Mouse (Mus musculus) ovary, adult 18-20 months (tissue): ENCODE measurements at regions not wholly inside any gene's neighbourhood (a gene's known extent, or its start where the extent isn't known, plus 50 kb on each side); places are given as distances from the start of the nearest gene placed in this dataset.

ENCODE experiments used
- DNase-seq: peaks from one replicate; pipeline ENCODE4 v3.0.0; 2022; ENCODE audit warnings: low spot score, mixed read lengths

GRCm38 (mm10) chr5:51923417-51923816, 266.9 kb downstream of the Dhx15 start:
- DNase-seq = no peak

DNA sequence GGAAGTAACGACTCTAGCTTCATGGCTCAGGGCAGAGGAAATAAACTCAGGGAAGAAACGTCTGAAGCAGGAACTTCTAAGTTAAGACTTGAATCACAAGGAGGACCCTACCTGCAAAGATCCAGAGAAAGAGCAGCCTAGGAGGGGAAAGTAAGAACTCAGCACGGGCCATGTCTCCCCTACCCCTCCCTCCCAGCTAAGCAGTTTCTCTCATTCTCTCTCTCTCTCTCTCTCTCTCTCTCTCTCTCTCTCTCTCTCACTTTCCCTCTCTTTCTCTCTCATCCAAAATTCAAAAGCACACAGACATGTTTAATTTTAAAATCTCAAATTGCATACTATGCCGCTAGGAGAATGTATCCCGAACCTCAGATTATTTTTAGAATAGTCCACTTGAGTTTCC, 267.3 kb downstream of the Dhx15 start:
- DNase-seq = no peak

- DNase-seq = no peak
Observed at GRCm38 (mm10) chr5:51922494-51922893, 267.8 kb downstream of the Dhx15 start.

- peak; percentile 4 for DNase-seq
Observed at GRCm38 (mm10) chr5:51917812-51918448, 272.4 kb downstream of the Dhx15 start.

- DNase-seq = no peak
Observed at GRCm38 (mm10) chr5:51914731-51915130, 275.6 kb downstream of the Dhx15 start.

DNA sequence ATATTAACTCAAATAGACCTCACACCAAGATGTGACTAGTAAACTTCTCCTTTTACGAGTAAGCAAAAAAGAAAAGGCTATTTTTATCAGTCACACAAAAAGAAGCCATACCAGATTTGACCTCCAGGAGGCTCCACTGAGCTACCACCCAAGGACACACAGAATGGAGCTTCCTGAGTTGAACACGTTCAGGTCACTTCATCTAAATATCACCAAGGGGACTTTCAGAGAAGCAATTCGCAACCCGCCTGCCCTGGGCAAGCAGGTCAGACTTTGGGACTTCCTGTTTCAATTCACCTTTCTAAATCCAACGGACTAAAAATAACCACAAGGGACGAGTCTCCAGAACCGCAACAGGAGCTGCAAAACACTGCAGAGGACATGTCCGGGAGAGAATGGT, 281.5 kb downstream of the Dhx15 start:
- no peak for DNase-seq

DNA sequence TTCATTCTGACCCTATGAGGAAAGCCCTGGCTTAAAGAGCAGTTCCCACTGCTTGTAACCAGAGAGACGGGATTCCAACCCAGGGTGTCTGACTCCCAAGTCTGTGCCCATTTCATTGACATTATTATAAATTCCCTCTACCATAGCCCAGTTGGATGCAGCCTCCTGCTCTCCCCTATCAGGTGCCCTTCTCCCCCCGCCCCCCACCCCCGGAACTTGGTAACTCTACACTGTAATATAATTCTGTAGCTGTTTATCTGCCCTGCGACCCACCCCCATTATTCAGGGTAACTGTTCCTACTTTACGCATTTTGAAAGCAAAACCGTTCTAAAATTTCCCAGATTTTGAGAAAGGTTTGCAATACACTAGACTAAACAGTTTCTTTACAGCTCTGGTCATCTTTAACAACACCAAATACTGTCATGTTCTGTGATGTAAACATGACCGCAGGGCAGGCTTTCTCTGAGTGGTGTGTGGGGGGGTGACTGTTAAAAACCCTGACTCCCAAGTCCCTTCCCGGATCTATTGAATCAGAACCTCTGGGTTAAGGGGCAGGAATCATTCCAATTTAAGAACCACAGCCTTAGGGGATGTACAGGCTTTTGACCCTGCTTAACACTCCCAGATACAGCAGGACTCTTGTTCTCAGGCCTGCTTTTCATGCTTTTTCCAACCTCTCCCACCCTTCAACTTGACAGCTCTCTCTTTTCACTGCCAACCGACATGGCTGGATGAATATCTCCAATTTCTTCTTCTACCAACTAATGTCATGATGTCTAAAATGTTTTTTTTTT, 283.8 kb downstream of the Dhx15 start:
- DNase-seq = no peak

DNA sequence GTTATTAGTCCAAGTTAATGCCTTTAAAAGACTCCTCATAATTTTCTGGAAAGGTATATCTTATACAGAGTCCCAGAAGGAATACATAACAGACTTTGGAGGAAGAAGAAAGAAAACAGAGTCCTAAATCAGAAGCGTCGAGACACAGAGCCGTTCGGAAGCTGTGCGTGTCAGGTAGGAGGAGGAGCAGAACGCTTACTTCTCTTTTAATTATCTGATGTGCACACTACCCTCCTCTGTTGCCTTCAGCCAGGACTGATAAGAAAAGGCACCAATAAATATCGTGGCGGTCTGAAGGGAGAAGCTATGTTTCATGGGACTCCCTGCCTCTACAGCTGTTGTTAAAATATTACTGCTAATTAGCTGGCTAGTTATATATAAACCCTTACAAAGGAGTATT, 296.2 kb downstream of the Dhx15 start:
- no peak for DNase-seq

GRCm38 (mm10) chr5:51891341-51891740, 299.0 kb downstream of the Dhx15 start:
- no peak for DNase-seq

DNA sequence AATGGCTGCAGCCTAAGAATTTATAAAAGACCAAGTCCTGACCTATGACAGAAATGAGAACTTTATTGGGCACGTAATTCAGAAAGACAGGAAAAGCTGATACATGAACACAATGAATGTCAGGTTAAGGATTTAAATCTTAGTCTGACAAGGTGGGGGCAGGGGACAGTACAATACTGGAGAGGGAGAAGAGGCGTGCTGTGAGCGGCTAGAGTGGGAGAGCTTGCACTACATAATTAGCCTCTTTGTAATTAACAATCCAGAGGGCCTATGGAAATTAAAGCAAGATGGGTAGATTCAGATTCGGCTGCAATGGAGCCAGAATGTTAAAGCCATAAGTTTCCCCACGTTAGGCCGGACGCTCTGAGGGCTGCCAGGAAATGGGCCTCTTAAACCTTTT, 301.9 kb downstream of the Dhx15 start:
- DNase-seq = no peak

DNA sequence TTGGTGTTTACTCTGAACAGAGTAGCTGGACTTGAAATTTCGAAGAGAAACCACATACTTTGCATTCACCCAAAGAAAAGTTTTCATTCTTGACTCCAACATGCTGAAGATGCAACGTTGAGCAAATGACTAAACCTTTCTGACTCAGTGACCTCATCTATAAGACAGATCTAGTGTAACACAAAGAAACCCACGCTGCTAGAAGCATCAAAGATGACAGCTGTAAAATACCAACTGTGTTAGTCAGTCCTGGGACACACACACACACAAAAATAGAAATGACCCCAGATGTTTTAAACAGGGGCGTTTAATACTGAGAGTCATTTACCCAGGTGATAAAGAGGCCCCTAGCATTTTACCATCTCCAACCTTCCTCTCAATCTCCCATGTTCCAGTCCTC, 307.7 kb downstream of the Dhx15 start:
- DNase-seq = no peak

DNA sequence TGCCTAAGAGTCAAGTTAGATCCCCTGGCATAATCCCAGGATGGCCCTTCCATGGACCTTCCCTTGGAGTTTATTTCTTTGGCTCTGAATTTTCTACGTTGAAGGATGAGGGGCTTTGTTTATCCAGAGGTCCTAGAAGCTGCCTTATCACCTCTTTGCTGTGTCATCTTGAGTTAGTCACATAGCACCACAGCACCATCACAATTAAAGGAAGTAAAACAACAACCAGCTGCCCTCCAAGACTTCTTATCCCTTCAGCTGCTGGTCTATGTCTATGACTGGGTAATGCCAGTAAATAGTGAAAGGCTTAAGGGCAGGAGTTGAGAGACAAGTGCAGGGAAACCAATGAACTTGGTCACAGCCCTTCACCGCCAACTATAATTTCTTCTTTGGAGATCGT, 308.1 kb downstream of the Dhx15 start:
- DNase-seq = no peak

DNA sequence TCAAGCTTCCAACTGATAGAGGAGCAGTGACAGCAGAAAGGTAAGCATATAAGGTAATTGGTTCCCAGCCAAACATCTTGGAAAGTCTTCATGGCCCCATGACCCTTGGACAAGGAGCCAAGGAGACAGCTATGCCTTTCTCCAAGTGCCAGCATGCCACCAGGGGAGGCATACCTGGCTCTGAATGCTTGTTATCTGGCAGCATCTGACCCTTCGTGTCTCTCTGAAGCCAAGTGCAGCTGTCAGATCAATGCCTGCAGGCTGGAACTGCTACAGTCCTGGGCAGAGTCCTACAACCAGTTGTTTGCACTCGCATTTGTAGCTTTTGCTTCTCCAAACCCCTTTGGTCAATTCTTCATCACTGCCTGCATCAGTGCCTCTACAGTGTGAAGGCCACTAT, 309.3 kb upstream of the Ppargc1a start:
- DNase-seq = no peak

GRCm38 (mm10) chr5:51873571-51873970, 306.0 kb upstream of the Ppargc1a start:
- no peak for DNase-seq

DNA sequence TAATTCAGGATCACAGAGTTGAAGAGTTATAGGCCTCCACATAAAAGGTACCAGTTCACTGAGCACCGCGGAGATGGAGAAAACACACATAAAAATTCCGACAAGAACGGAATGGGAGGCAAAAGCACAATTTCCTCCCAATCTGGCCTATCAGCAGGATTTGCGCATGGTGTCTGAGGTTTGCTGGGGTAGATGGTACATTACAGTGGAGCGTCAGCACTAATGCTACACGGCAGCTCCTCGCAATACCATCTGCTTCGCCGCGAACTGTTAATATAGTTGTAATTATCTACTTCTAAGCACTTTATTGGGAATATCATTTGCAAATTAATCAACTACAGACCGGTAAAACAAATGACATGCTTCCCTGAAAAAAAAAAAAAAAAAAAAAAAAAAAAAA, 304.2 kb upstream of the Ppargc1a start:
- no peak for DNase-seq

DNA sequence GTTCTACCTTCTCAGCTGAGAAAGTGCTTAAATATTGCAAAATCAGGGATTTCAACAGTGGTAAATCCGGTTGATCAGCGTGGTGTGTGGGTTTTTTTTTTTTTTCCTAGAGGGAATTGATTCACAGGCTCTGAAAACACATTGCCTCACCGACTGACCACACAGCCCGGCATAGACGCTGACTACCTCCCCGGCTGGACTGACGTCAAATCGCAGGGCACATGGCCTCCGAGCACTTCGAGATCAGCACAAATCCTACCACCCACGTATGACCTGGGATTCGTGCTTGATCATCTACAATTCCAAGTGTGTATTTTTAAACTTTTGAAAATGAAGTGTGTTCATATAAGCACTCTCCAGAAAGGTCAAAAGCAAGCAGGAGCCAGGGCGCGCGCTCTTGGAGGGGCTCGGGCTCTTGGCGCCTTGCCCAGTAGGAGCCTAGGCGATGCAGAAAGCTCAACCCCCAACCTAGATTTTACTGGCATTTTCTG, 300.7 kb upstream of the Ppargc1a start:
- no peak for DNase-seq

DNA sequence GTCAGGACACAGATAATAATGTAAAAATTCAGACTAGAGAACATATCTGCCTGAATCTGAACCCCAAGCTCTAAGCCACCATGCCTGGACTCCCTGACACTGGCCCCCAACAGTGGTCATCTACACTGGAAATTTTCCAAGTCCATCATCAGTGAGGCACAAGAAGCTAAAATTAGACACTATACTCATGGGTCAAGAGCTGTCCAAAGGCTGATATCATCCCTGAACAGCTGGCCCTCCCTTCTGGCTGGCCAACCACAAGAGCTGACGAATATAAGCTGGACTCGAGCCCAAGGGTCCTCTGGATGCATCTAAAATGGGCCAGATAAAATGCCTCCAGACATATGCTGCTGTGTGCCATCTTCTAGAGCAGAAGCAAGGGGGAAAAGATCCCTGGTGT, 298.5 kb upstream of the Ppargc1a start:
- no peak for DNase-seq

DNA sequence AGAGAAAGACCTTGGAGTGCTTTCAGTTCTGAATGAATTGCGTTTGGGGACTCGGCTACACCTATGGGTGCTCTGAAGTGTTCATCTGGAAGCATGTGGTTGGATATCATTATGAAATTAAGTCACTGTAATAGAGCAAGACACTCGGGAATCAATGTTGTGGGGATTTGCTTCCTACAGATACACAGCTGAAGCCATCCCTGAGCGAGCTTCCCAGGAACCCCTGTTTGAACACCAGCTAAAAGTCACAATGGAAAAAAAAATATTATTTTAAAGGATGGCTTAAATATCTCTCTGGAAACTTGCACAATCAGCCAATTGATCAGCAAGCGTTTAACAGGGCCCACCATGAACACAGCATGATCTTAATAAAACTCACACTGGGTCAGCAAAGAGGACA, 293.0 kb upstream of the Ppargc1a start:
- no peak for DNase-seq

DNA sequence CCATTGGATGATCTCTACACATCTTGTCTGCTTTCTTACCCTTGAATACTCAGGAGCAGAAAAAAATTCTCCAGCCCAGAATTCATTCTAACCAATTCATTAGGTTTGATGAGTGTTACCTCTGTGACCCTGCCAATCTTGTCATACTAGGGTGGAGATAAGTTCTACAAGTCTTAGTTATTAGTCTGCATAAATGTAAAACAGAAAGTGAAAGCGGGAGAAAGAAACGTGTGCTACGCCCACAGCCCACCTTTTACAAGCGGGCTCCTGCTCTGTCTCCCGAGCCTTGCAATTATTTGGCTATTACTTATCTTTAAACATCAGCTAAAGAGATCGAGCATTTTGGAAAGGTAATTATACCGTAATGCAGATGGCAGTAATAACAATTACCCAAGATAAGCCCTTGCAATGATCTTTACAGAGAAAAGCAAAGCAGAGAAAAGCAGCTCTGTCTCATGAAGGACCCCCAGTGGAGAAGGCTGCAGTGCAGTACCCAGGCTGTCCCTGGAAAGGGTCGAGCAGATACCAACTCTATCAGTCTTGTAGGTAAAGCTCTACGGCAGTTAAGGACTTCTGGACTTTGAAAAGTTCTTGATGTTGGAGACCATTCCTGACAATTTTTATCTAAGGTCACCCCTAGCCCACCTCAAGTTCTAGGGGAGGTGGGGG, 286.1 kb upstream of the Ppargc1a start:
- no peak for DNase-seq

GRCm38 (mm10) chr5:51850091-51850490, 282.6 kb upstream of the Ppargc1a start:
- DNase-seq = no peak

- no peak for DNase-seq
Observed at GRCm38 (mm10) chr5:51849236-51849635, 281.7 kb upstream of the Ppargc1a start.

DNA sequence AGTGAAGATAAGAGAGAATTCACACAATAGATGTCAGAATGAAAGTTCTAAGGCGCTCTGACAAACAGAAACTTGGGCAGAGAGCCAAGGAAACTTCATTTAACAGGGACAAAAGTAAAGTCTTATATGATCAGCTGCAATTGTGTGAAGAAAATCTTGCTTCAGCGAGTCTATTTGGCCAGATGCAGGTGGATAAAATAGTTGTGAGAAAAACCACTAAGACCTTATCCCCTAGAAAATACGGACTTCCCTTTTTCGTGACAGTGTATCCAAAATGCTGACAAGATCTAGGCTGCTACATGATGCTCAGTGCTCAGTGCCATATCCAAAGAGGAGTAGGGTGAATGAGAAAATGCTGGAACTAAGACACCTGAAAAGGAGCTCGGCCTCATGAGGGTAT, 274.7 kb upstream of the Ppargc1a start:
- DNase-seq = no peak

GRCm38 (mm10) chr5:51841763-51842162, 274.2 kb upstream of the Ppargc1a start:
- DNase-seq = no peak
